Mouse (Mus musculus) urinary bladder, adult 18-20 months (tissue): ENCODE data around the gene Platr17.
A peak's percentile ranks its signal among the peaks of the same experiment; 100 is the strongest.
"Not testable (repeated sequence)": the region's sequence is repeated elsewhere in the genome, so short reads cannot be mapped to it uniquely, and the experiment has no call there.

Experiments used
- DNase-seq, 2 experiments: peaks; one replicate each; pipeline ENCODE4 v3.0.0; 2022; ENCODE audit warnings: low spot score in 2 of 2, mixed read lengths in 2 of 2

Platr17 gene

GRCm38 (mm10) chr17:33902491-33902890 is 2.4 kb upstream of the Platr17 start:
- DNase-seq, result no peak

DNA sequence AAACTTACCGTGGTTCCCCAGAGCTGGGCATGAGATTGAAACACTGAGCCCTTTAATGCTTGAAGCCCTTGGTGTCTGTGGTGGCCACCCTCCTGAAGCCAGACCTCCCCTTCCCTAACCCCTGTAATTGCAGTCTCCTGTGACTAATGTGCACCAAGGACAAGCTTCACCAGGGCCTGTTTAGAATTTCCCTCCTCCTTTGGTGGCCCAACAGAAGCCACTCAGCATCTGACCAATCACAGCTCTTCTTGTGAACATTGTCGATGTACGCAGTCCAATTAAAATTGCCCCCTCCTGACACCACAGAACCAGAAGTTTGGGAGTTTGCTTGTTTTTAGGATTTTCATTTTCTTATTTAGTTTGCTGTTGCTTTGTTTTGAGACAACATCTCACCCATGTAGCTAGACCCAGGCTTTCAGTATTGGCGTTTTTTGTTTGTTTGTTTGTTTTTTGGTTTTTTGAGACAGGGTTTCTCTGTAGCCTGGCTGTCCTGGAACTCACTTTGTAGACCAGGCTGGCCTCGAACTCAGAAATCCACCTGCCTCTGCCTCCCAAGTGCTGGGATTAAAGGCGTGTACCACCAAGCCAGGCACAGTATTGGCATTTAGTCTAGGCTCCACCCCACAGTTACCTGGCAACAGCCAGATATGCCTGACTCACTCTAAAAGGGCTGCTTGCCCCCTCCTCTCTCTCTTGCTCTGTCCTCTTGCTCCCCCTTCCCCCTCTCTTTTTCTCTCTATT is 854 bp upstream of the Platr17 start:
- DNase-seq, result not testable (repeated sequence)

DNA sequence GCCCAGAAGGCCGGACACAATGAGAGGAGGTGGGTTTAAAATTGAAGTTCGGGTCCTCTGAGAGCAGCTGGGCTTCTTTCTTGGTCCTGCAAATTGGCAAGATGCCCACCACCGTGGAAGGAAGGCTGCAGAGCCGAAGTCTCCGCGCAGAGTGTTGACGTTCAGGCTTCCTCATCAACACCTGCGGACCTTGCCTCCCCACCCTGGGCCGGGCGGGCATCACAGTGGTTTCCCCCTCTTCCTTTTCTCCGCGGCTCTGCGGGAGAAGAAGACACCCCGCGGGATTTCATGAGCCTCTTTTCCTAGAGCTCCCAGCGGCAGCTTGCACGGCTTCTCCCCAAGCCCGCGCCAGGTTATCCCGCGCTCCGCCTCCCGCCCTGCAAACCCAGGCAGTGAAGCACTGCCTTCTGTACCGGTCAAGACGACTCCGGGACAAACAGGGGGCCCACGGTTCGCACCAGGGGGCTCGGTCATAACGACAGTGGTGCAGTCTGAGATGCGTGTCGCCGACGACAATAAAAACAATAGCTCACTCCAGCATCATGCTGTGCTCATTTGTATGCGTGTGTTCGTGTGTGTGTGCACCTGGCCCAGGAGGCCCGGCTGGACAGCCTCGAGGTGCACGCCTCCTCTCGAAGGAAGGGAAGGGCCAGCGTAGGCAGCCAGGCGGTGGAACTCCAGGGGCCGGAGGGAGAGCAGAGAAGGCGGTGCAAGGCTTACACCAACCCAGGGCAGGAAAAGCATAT is 3.6 kb downstream of the Platr17 start:
- peak in 1 of 2 experiments; percentile 59 for DNase-seq

DNA sequence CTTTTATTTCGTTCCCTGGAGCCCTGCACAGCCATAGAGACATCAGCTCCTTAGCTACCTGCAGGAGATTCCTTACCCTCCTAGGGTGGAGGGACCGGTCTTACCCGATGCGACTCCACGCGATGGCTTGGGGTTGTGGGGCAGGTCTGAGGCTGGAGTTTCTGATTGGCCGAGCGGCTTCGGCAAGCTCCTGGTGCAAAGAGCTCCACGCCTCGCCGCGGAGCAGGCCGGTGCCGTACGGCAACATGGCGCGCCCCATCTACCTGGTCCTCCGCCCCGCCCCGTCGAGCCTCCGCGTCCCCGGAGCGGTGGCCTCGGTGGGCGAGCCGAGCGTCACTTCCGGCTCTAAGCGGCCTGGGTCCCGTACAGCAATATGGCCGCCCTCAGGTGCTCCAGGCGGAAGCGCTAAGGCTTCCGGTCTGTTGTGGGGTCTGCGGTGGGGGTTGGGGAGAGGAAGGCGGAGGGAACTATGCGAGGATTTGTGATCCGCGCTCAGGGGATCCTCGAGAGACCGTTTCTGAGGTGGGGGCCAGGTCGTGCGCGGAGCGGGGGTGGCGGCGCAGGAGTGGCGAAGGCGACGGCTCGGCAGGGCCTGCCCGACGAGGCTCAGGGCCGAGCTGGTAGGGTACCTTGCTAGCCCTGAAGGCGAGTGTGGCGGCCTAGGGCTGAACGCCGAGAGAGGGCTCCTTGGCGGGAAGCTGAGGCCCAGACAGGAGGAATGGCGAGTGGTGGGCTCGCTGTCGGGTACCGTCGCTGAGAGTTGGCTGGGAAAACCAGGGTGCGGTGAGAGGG is 4.3 kb downstream of the Platr17 start, which contains the start of gene Daxx:
Gene Daxx, plus strand, starts transcription at position 338 of the 792 bp plus-strand sequence.
- DNase-seq, result peak; percentile 98 to 99

- DNase-seq, result peak in 1 of 2 experiments; percentile 63
Measured at GRCm38 (mm10) chr17:33909869-33910250, 4.9 kb downstream of the Platr17 start.

GRCm38 (mm10) chr17:33910346-33911051 is 5.6 kb downstream of the Platr17 start:
- DNase-seq, result no peak

DNA sequence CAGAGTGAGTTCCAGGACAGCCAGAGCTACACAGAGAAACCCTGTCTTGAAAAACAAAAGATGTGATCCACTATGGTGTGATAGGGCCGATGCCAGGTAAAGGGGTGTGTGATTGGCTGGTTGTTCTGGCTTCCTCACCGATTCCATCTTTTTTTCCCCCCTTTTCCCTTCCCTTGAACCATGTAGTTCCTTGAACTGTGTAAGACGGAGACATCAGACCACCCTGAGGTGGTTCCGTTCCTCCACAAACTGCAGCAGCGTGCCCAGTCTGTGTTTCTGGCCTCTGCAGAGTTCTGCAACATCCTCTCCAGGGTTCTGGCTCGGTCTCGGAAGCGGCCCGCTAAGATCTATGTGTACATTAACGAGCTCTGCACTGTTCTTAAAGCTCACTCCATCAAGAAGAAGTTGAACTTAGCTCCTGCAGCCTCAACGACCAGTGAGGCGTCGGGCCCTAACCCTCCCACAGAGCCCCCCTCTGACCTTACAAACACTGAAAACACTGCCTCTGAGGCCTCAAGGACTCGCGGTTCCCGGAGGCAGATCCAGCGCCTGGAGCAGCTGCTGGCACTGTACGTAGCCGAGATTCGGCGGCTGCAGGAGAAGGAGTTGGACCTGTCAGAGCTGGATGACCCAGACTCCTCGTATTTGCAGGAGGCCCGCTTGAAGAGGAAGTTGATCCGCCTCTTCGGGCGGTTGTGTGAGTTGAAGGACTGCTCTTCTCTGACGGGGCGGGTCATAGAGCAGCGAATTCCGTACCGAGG is 6.3 kb downstream of the Platr17 start:
- DNase-seq, result no peak

DNA sequence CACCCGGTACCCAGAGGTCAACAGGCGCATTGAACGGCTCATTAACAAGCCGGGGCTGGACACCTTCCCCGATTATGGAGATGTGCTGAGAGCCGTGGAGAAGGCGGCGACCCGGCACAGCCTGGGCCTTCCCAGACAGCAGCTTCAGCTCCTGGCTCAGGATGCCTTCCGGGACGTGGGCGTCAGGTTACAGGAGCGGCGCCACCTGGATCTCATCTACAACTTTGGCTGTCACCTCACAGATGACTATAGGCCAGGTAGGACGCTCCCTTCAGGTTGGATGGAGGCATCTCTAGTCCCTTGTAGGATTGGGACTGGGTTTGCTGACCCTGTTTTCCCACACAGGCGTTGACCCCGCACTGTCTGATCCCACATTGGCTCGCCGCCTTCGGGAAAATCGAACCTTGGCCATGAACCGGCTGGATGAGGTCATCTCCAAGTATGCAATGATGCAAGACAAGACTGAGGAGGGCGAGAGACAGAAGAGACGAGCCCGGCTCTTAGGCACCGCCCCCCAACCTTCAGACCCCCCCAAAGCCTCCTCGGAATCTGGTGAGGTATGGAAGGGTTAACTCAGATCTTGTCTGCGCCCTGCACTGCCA is 7.0 kb downstream of the Platr17 start:
- DNase-seq, result no peak

- DNase-seq, result no peak
Measured at GRCm38 (mm10) chr17:33913264-33913663, 8.3 kb downstream of the Platr17 start.

DNA sequence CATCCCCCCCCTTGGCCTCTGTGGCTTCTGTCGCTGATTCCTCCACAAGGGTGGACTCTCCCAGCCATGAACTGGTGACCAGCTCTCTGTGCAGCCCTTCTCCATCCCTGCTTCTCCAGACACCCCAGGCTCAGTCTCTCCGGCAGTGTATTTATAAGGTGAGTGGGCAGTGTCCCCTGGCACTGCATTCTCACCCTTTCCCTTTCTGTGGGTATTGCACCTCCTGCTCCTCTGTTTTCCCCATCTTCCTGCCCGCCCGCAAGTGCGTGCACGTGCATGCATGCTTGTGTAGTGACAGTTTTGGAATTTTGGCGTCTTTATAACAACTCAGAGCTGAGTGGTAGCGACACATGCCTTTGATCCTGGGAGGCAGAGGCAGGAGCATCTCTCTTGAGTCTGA is 9.0 kb downstream of the Platr17 start:
- DNase-seq, result no peak

DNA sequence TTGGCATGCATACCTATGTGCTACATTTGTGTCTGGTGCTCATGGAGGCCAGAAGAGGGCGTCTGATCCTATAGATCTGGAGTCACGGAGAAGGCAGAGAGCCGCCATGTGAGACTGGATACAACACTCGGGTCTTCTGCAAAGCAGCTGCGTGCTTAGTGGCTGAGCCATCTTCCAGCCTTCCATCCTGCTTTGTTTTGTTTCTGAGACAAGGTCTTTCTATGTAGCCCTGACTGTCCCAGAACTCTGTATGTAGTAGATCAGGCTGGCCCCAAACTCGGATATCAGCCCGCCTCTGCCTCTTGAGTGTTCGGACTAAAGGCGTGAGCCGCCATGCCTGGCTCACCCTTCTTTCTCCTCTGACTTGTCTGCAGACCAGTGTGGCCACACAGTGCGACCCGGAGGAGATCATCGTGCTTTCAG is 10.0 kb downstream of the Platr17 start:
- no peak for DNase-seq

- DNase-seq, result peak; percentile 80 to 95
Measured at GRCm38 (mm10) chr17:33915671-33916250, 10.8 kb downstream of the Platr17 start, which contains the start of the genes Tapbp and Zbtb22. TSS of gene Tapbp (plus strand) at chr17:33915899. TSS of gene Zbtb22 (plus strand) at chr17:33915904.

- DNase-seq, result no peak
Measured at GRCm38 (mm10) chr17:33916294-33916693, 11.4 kb downstream of the Platr17 start.

GRCm38 (mm10) chr17:33916847-33917655 is 12.1 kb downstream of the Platr17 start:
- DNase-seq, result no peak

DNA sequence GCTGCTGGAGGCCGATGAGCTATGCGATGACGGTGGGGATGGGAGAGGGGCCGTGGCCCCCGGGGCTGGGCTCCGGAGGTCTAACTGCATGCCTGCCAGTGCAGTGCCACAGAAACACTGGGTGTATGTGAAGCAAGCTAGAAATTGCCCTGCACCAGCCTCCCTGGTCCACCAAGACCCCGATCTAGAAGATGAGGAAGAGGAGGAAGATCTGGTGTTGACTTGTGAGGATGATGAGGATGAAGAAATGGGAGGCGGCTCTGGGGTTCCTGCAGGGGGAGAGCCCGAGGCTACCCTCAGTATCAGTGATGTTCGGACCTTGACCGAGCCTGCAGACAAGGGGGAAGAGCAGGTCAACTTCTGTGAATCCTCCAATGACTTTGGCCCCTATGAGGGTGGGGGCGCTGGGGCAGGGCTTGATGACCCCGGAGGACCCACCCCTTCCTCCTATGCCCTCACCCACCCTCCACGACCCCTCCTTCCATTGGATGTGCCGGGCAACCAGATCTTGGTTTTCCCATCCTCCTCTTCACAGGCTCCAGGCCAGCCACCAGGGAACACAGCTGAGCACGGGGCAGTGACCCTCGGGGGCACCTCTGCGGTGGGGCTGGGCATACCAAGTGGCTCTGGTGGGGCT is 12.8 kb downstream of the Platr17 start:
- no peak for DNase-seq

DNA sequence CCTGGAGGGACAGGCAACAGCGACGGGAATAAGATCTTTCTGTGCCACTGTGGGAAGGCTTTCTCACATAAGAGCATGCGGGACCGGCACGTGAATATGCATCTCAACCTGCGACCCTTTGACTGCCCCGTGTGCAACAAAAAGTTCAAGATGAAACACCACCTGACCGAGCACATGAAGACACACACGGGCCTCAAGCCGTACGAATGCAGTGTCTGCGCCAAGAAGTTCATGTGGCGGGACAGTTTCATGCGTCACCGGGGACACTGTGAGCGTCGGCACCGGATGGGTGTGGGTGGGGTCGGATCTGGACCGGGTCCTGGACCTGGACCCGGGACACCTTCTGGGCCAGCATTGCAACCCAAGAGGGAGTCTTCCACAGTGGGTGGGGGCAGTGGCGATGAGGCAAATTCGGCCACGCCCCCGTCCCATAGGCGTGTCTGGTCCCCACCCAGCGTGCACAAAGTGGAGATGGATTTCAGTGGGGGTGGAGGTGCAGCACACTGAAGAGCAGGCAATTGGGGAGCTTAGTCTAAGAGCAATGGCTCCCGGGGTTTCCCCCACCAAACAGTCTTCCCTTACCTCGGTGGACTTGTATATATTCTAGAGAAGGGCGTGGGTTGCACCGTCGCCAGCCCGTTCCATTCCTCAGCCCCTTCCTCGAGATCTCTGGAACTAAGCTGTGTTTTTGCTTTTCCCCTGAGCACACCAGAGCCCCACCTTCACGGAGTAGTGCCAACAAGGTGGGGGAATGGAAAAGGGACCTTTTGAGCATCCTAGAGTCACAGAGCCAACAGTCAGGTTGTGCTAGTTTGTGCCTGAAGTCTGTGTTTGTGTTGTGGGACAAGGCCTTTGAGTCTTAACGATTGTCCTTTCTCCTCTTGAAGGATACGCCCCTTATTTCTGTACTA is 13.6 kb downstream of the Platr17 start:
- DNase-seq, result peak in 1 of 2 experiments; percentile 45
